Mouse (Mus musculus): Measurements from ENCODE around the gene Bag6. TPM values are rescaled to one million over a fixed set of nuclear protein-coding genes. Genes with fewer than 3 reads are reported as not detected.
A peak's percentile ranks its signal among the peaks of the same experiment; 100 is the strongest.

The Bag6 gene
- total and polyA plus RNA-seq, 3 experiments = 26.0 to 152 (median 73.0) TPM

- no peak for TF ChIP-seq JUN (IDR thresholded peaks at IDR 0.05; ENCODE audit: insufficient read depth, low read depth, low read length)
- TF ChIP-seq NRF1 (IDR thresholded peaks at IDR 0.05; ENCODE audit: low read depth, low read length) = no peak
- TF ChIP-seq BHLHE40 (IDR thresholded peaks at IDR 0.05; ENCODE audit: low read depth, low read length) = 0 out of 2 replicates have a peak, but pooled peaks have one; percentile 1
These were observed 37.7 kb downstream of the Bag6 start (continued) for GRCm38 (mm10) chr17:35172445-35173234.

DNA sequence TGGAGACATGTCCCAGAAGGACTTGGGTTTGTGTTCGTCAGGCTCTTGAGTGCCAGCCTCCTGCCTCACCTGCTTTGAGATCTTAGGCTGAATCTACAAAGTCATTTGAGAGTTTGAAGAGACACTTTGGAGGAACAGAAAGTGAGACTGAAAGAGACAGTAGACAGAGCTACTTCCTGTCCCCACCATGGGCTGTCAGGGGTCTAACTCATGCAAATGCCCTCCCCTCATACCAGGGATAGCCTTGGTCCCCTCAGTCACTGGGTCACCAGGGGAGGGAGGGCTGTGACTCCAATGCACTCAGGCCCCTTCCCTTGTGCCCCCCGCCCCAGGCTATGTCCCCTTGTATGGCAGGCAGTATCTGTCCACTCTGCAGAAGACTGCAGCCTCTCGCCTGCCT is 38.4 kb downstream of the Bag6 start:
- Histone ChIP-seq H3K4me2 (ENCODE audit: insufficient read depth, low read depth, poor library complexity, severe bottlenecking) (peak overlapping the region; percentile 48), H3K9me3 (replicated peaks; ENCODE audit: low read length) (no peaks in the 10 kb centered on the region), H3K4me1 (ENCODE audit: control insufficient read depth in 1 of 2, insufficient read depth in 2 of 2) (peaks cover 14 to 52% of the 10 kb centered on the region in 2 experiments), H3K36me3 (replicated peaks in 1 of 2; ENCODE audit: control insufficient read depth in 1 of 2, insufficient read depth in 1 of 2, low read length in 1 of 2) (no peaks in the 10 kb centered on the region), H3K4me3 (replicated peaks in 1 of 3; ENCODE audit: low read depth in 2 of 3, low read length in 2 of 3, poor library complexity in 1 of 3) (peak overlapping the region in 2 of 3 experiments; percentile 28 to 34), H3K79me2 (replicated peaks; ENCODE audit: control insufficient read depth, extremely low read depth, insufficient read depth, poor library complexity, severe bottlenecking) (no peaks in the 10 kb centered on the region), H3K27ac (ENCODE audit: insufficient read depth, low read depth) (peak overlapping the region; percentile 98), H3K9ac (ENCODE audit: insufficient read depth, low read depth) (peak overlapping the region; percentile 46), H3K27me3 (replicated peaks) (no peaks in the 10 kb centered on the region)
- peak; percentile 74 for DNase-seq (ENCODE audit: extremely low read depth)
- dilution Hi-C loops (cut with MboI; ENCODE audit: extremely low pct_ligation_motif_present, extremely low pct_unique_long_range_greater_than_20kb, low sequenced_read_pairs) (no loop called here), in situ Hi-C loops (cut with MboI; ENCODE audit: low pct_ligation_motif_present, low pct_unique_long_range_greater_than_20kb, low sequenced_read_pairs) (loop anchor here (5.0 kb wide), 1 partner anchor 59 kb away; the partner anchor contains the start of gene Atp6v1g2)
- TF ChIP-seq POLR2A (IDR thresholded peaks at IDR 0.05; ENCODE audit: low read depth, low read length) = peak; percentile 48
- TF ChIP-seq MYC (IDR thresholded peaks at IDR 0.05; ENCODE audit: low read depth, low read length) = 0 out of 2 replicates have a peak, but pooled peaks have one; percentile 53
- TF ChIP-seq ZNF384 (IDR thresholded peaks at IDR 0.05; ENCODE audit: low read depth, low read length) = no peak
- 0 out of 2 replicates have a peak, but pooled peaks have one; percentile 12 for TF ChIP-seq NELFE (IDR thresholded peaks at IDR 0.05; ENCODE audit: low read depth, low read length)
- no peak for TF ChIP-seq CTCF (conservative IDR thresholded peaks at IDR 0.05 in 1 of 2, IDR thresholded peaks at IDR 0.05 in 1 of 2; ENCODE audit: low read depth in 2 of 2, low read length in 2 of 2)
- 0 out of 2 replicates have a peak, but pooled peaks have one; percentile 31 for TF ChIP-seq SIN3A (IDR thresholded peaks at IDR 0.05; ENCODE audit: low read length)
- TF ChIP-seq SMC3 (IDR thresholded peaks at IDR 0.05; ENCODE audit: low read depth, low read length) = no peak
- TF ChIP-seq RAD21 (IDR thresholded peaks at IDR 0.05; ENCODE audit: low read depth, low read length) = no peak
- no peak for TF ChIP-seq USF1 (IDR thresholded peaks at IDR 0.05; ENCODE audit: low read depth, low read length)
- no peak for TF ChIP-seq ZKSCAN1 (IDR thresholded peaks at IDR 0.05; ENCODE audit: borderline replicate concordance, low read depth, low read length)
- no peak for TF ChIP-seq MXI1 (IDR thresholded peaks at IDR 0.05; ENCODE audit: low read depth, low read length)
- peak; percentile 34; the same call in 1 of the 2 replicates for TF ChIP-seq MEF2A (IDR thresholded peaks at IDR 0.05; ENCODE audit: borderline replicate concordance, low read depth, low read length)
- no peak for TF ChIP-seq JUND (conservative IDR thresholded peaks at IDR 0.05; ENCODE audit: low read depth, low read length)
- no peak for TF ChIP-seq CHD1 (IDR thresholded peaks at IDR 0.05; ENCODE audit: low read depth, low read length)
- TF ChIP-seq JUN (IDR thresholded peaks at IDR 0.05; ENCODE audit: insufficient read depth, low read depth, low read length) = no peak
- no peak for TF ChIP-seq USF2 (conservative IDR thresholded peaks at IDR 0.05; ENCODE audit: low read depth, low read length)
- TF ChIP-seq POLR2AphosphoS2 (IDR thresholded peaks at IDR 0.05; ENCODE audit: low read depth, low read length) = no peak
- peak; percentile 64 for TF ChIP-seq ELF1 (IDR thresholded peaks at IDR 0.05; ENCODE audit: low read depth, low read length)
- no peak for TF ChIP-seq NRF1 (IDR thresholded peaks at IDR 0.05; ENCODE audit: low read depth, low read length)
- no peak for TF ChIP-seq PAX5 (IDR thresholded peaks at IDR 0.05; ENCODE audit: low read length)
- TF ChIP-seq CHD2 (IDR thresholded peaks at IDR 0.05; ENCODE audit: low read length) = no peak
- 0 out of 2 replicates have a peak, but pooled peaks have one; percentile 41 for TF ChIP-seq TBP (conservative IDR thresholded peaks at IDR 0.05; ENCODE audit: low read depth, low read length)
- TF ChIP-seq TCF12 (IDR thresholded peaks at IDR 0.05; ENCODE audit: low read depth, low read length) = peak; percentile 55
- no peak for TF ChIP-seq ZMIZ1 (IDR thresholded peaks at IDR 0.05; ENCODE audit: low read depth, low read length)
- 0 out of 2 replicates have a peak, but pooled peaks have one; percentile 37 for TF ChIP-seq BHLHE40 (IDR thresholded peaks at IDR 0.05; ENCODE audit: low read depth, low read length)
- TF ChIP-seq ZC3H11A (IDR thresholded peaks at IDR 0.05; ENCODE audit: low read depth, low read length) = no peak
- peak; percentile 89 for TF ChIP-seq IRF4 (IDR thresholded peaks at IDR 0.05; ENCODE audit: low read depth, low read length)
- no peak for TF ChIP-seq E2F4 (IDR thresholded peaks at IDR 0.05; ENCODE audit: insufficient replicate concordance, low read depth, low read length)
- no peak; the same call in 1 of the 2 replicates for TF ChIP-seq ETS1 (conservative IDR thresholded peaks at IDR 0.05; ENCODE audit: low read depth, low read length)
- no peak for TF ChIP-seq MAFK (IDR thresholded peaks at IDR 0.05; ENCODE audit: insufficient replicate concordance, low read length)
- no peak for TF ChIP-seq GABPA (IDR thresholded peaks at IDR 0.05; ENCODE audit: insufficient replicate concordance, low read depth, low read length)
- no peak; the same call in 1 of the 2 replicates for TF ChIP-seq MAZ (IDR thresholded peaks at IDR 0.05; ENCODE audit: low read depth, low read length)
- TF ChIP-seq HCFC1 (IDR thresholded peaks at IDR 0.05; ENCODE audit: low read depth, low read length) = no peak
- no peak for TF ChIP-seq UBTF (IDR thresholded peaks at IDR 0.05; ENCODE audit: low read depth, low read length)
- TF ChIP-seq KAT2A (IDR thresholded peaks at IDR 0.05; ENCODE audit: insufficient replicate concordance, low read length) = no peak
